Mouse (Mus musculus): ENCODE measurements at regions not wholly inside any gene's neighbourhood (a gene's known extent, or its start where the extent isn't known, plus 50 kb on each side); places are given as distances from the start of the nearest gene placed in this dataset.

- TF ChIP-seq CTCF (IDR thresholded peaks at IDR 0.05; ENCODE audit: low read depth), result no peak
- H3K27ac ChIP-seq (ENCODE audit: low read depth), result no peak overlapping the region
- no peaks in the 10 kb centered on the region for H3K4me1 ChIP-seq (ENCODE audit: insufficient read depth)
- no peak overlapping the region for H3K4me3 ChIP-seq (ENCODE audit: low read depth, low read length)
- no peaks in the 10 kb centered on the region for H3K27me3 ChIP-seq (ENCODE audit: insufficient read depth, low read length)
- H3K9me3 ChIP-seq (ENCODE audit: low read depth, low read length), result no peaks in the 10 kb centered on the region
- WGBS, result 62% methylated on average over 4 of the region's 4 CpGs
- no peaks in the 10 kb centered on the region for H3K36me3 ChIP-seq (ENCODE audit: insufficient read depth)
- ATAC-seq (ENCODE audit: insufficient read depth) (no peak), DNase-seq (no peak)
- no peak overlapping the region for H3K4me2 ChIP-seq
- H3K9ac ChIP-seq, result no peak overlapping the region
Observed at GRCm38 (mm10) chr14:81254343-81254838, 1270.5 kb downstream of the Olfm4 start.

GRCm38 (mm10) chr14:81255423-81255822 lies 1271.5 kb downstream of the Olfm4 start:
- no peaks in the 10 kb centered on the region for H3K4me1 ChIP-seq (ENCODE audit: insufficient read depth)
- no peak overlapping the region for H3K4me3 ChIP-seq (ENCODE audit: low read depth, low read length)
- no peak overlapping the region for H3K27ac ChIP-seq (ENCODE audit: low read depth)
- no peaks in the 10 kb centered on the region for H3K27me3 ChIP-seq (ENCODE audit: insufficient read depth, low read length)
- no peak for TF ChIP-seq CTCF (IDR thresholded peaks at IDR 0.05; ENCODE audit: low read depth)
- H3K9me3 ChIP-seq (ENCODE audit: low read depth, low read length), result no peaks in the 10 kb centered on the region
- no peak overlapping the region for H3K9ac ChIP-seq
- no peak for DNase-seq
- no peak overlapping the region for H3K4me2 ChIP-seq
- ATAC-seq (ENCODE audit: insufficient read depth), result no peak
- no peaks in the 10 kb centered on the region for H3K36me3 ChIP-seq (ENCODE audit: insufficient read depth)

- 40% methylated on average over 3 of the region's 3 CpGs for WGBS
- ATAC-seq (ENCODE audit: insufficient read depth) (no peak), DNase-seq (no peak)
- H3K36me3 ChIP-seq (ENCODE audit: insufficient read depth), result no peaks in the 10 kb centered on the region
- H3K27ac ChIP-seq (ENCODE audit: low read depth), result no peak overlapping the region
- H3K4me3 ChIP-seq (ENCODE audit: low read depth, low read length), result no peak overlapping the region
- no peak for TF ChIP-seq CTCF (IDR thresholded peaks at IDR 0.05; ENCODE audit: low read depth)
- no peak overlapping the region for H3K4me2 ChIP-seq
- no peaks in the 10 kb centered on the region for H3K27me3 ChIP-seq (ENCODE audit: insufficient read depth, low read length)
- no peaks in the 10 kb centered on the region for H3K9me3 ChIP-seq (ENCODE audit: low read depth, low read length)
- H3K9ac ChIP-seq, result no peak overlapping the region
- no peaks in the 10 kb centered on the region for H3K4me1 ChIP-seq (ENCODE audit: insufficient read depth)
Observed at GRCm38 (mm10) chr14:81267637-81268373, 1283.9 kb downstream of the Olfm4 start.

GRCm38 (mm10) chr14:81287489-81288025 lies 1303.7 kb downstream of the Olfm4 start:
- Histone ChIP-seq H3K27me3 (ENCODE audit: insufficient read depth, low read length) (no peaks in the 10 kb centered on the region), H3K4me2 (no peak overlapping the region), H3K36me3 (ENCODE audit: insufficient read depth) (no peaks in the 10 kb centered on the region), H3K9ac (no peak overlapping the region), H3K4me3 (ENCODE audit: low read depth, low read length) (no peak overlapping the region), H3K27ac (ENCODE audit: low read depth) (no peak overlapping the region), H3K4me1 (ENCODE audit: insufficient read depth) (no peaks in the 10 kb centered on the region), H3K9me3 (ENCODE audit: low read depth, low read length) (no peaks in the 10 kb centered on the region)
- no peak for DNase-seq
- WGBS, result 79% methylated on average over 3 of the region's 3 CpGs
- TF ChIP-seq CTCF (IDR thresholded peaks at IDR 0.05; ENCODE audit: low read depth), result no peak
- no peak for ATAC-seq (ENCODE audit: insufficient read depth)

GRCm38 (mm10) chr14:81307160-81307559 lies 1323.3 kb downstream of the Olfm4 start:
- DNase-seq, result peak; percentile 40
- no peak; the same call in 1 of the 2 replicates for ATAC-seq (ENCODE audit: insufficient read depth)
- Histone ChIP-seq H3K4me1 (ENCODE audit: insufficient read depth) (no peaks in the 10 kb centered on the region), H3K27me3 (ENCODE audit: insufficient read depth, low read length) (no peaks in the 10 kb centered on the region), H3K4me2 (no peak overlapping the region), H3K9me3 (ENCODE audit: low read depth, low read length) (no peaks in the 10 kb centered on the region), H3K27ac (ENCODE audit: low read depth) (no peak overlapping the region), H3K4me3 (ENCODE audit: low read depth, low read length) (no peak overlapping the region), H3K36me3 (ENCODE audit: insufficient read depth) (no peaks in the 10 kb centered on the region), H3K9ac (no peak overlapping the region)
- TF ChIP-seq CTCF (IDR thresholded peaks at IDR 0.05; ENCODE audit: low read depth), result no peak
- WGBS, result 41% methylated on average over 4 of the region's 4 CpGs

GRCm38 (mm10) chr14:81341058-81341457 lies 1357.2 kb downstream of the Olfm4 start:
- Histone ChIP-seq H3K4me3 (ENCODE audit: low read depth, low read length) (no peak overlapping the region), H3K27me3 (ENCODE audit: insufficient read depth, low read length) (no peaks in the 10 kb centered on the region), H3K9me3 (ENCODE audit: low read depth, low read length) (no peaks in the 10 kb centered on the region), H3K4me1 (ENCODE audit: insufficient read depth) (no peaks in the 10 kb centered on the region), H3K4me2 (no peak overlapping the region), H3K36me3 (ENCODE audit: insufficient read depth) (no peaks in the 10 kb centered on the region), H3K27ac (ENCODE audit: low read depth) (no peak overlapping the region), H3K9ac (no peak overlapping the region)
- DNase-seq, result no peak
- ATAC-seq (ENCODE audit: insufficient read depth), result no peak
- WGBS, result 68% methylated on average over 2 of the region's 2 CpGs
- TF ChIP-seq CTCF (IDR thresholded peaks at IDR 0.05; ENCODE audit: low read depth), result no peak

- H3K9ac ChIP-seq, result no peak overlapping the region
- DNase-seq (no peak), ATAC-seq (ENCODE audit: insufficient read depth) (no peak)
- no peaks in the 10 kb centered on the region for H3K36me3 ChIP-seq (ENCODE audit: insufficient read depth)
- no peak overlapping the region for H3K4me3 ChIP-seq (ENCODE audit: low read depth, low read length)
- TF ChIP-seq CTCF (IDR thresholded peaks at IDR 0.05; ENCODE audit: low read depth), result no peak
- no peak overlapping the region for H3K27ac ChIP-seq (ENCODE audit: low read depth)
- H3K9me3 ChIP-seq (ENCODE audit: low read depth, low read length), result no peaks in the 10 kb centered on the region
- WGBS, result 85% methylated on average over 2 of the region's 2 CpGs
- no peak overlapping the region for H3K4me2 ChIP-seq
- H3K4me1 ChIP-seq (ENCODE audit: insufficient read depth), result no peaks in the 10 kb centered on the region
- H3K27me3 ChIP-seq (ENCODE audit: insufficient read depth, low read length), result no peaks in the 10 kb centered on the region
Observed at GRCm38 (mm10) chr14:81387566-81387965, 1403.7 kb downstream of the Olfm4 start.

Measured in lung, embryonic 14.5 days (tissue).